Mouse (Mus musculus): ENCODE measurements around the gene 4930523C07Rik. TPM values are rescaled to one million over a fixed set of nuclear protein-coding genes. Genes with fewer than 3 reads are reported as not detected.

Gene 4930523C07Rik
- polyA plus RNA-seq, 1 experiment from 2014 or later, result 23.8 TPM

DNA sequence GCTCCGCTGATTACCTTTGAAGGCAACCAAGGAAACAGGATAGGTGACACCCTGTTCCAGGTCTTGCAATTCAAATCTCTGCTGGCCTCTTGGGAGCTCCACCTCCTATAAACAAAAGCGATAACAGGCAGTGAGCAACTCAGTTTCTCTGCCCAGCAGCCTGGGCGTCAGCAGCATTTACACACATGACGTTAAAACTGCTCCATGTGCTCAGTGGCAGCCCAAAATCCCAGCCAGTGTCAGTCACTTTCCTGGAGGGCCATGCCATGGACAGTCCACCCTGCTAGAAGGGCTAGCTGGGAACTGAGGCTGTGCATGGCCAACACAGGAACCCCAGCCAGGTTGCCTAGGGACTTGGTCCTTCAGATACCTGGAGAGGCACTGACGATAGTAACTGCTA lies 61.2 kb downstream of the 4930523C07Rik start:
- H3K9me3 ChIP-seq (replicated peaks; ENCODE audit: control insufficient read depth, low read length), result no peaks in the 10 kb centered on the region
- H3K27me3 ChIP-seq (ENCODE audit: control insufficient read depth, insufficient read depth, low read depth, low read length), result no peaks in the 10 kb centered on the region
- no peaks in the 10 kb centered on the region for H3K4me1 ChIP-seq (ENCODE audit: control insufficient read depth, low read depth, low read length)
- no peak overlapping the region for H3K4me2 ChIP-seq (ENCODE audit: low read depth, low read length)
- 64% methylated on average over 5 of the region's 5 CpGs for WGBS (ENCODE audit: insufficient replicate concordance)
- H3K36me3 ChIP-seq (ENCODE audit: control insufficient read depth, insufficient read depth), result no peaks in the 10 kb centered on the region
- no peak for ATAC-seq (ENCODE audit: low read depth)
- H3K9ac ChIP-seq (ENCODE audit: low read depth, low read length), result no peak overlapping the region
- no peak overlapping the region for H3K27ac ChIP-seq (ENCODE audit: low read length)
- no peak overlapping the region for H3K4me3 ChIP-seq (ENCODE audit: low read depth, low read length)

DNA sequence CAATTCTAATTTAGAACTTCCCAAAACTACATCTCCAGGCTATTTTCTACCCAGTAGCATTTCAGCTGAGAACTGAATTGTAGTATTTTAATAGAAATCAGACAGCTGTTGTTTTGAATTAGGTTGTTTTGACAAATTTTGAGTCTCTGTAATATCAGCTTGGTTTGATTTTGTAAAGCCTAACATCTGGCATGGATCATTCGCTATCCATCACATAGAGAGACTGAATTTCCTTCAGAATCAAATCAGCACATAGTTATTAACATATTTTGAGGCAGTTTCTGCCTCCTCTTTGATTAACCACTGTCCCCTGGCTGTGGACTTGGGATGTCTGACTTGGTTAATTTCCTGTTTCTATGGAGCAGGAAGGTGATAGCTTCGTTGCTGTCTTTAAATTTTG lies 64.4 kb downstream of the 4930523C07Rik start:
- Histone ChIP-seq H3K4me3 (ENCODE audit: low read depth, low read length) (no peak overlapping the region), H3K36me3 (ENCODE audit: control insufficient read depth, insufficient read depth) (no peaks in the 10 kb centered on the region), H3K27me3 (ENCODE audit: control insufficient read depth, insufficient read depth, low read depth, low read length) (no peaks in the 10 kb centered on the region), H3K9ac (ENCODE audit: low read depth, low read length) (no peak overlapping the region), H3K4me2 (ENCODE audit: low read depth, low read length) (no peak overlapping the region), H3K4me1 (ENCODE audit: control insufficient read depth, low read depth, low read length) (no peaks in the 10 kb centered on the region), H3K27ac (ENCODE audit: low read length) (no peak overlapping the region), H3K9me3 (replicated peaks; ENCODE audit: control insufficient read depth, low read length) (no peaks in the 10 kb centered on the region)
- WGBS (ENCODE audit: insufficient replicate concordance), result 33% methylated on average over 2 of the region's 2 CpGs
- no peak for ATAC-seq (ENCODE audit: low read depth)

DNA sequence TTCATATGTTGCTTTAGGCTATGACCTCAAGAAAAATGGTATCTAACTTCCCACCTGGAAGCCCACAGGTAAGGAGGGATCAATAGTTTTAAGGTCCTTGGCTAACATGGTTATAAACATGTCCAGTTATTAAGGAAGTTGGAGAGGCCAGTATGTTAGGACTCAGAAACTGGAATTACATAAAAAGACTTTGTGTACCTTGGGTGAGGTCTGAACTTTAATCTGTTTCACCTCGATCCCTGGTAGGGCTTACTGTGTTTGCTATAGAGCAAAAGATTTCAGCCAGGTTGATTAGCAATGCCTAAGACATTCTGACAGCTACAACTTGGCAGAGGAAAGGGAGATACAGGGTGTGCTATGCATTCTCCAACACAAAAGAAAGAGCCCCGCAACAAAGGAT lies 79.8 kb downstream of the 4930523C07Rik start:
- no peak for ATAC-seq (ENCODE audit: low read depth)
- Histone ChIP-seq H3K27me3 (ENCODE audit: control insufficient read depth, insufficient read depth, low read depth, low read length) (no peaks in the 10 kb centered on the region), H3K9ac (ENCODE audit: low read depth, low read length) (no peak overlapping the region), H3K4me2 (ENCODE audit: low read depth, low read length) (no peak overlapping the region), H3K4me1 (ENCODE audit: control insufficient read depth, low read depth, low read length) (no peaks in the 10 kb centered on the region), H3K27ac (ENCODE audit: low read length) (no peak overlapping the region), H3K36me3 (ENCODE audit: control insufficient read depth, insufficient read depth) (no peaks in the 10 kb centered on the region), H3K9me3 (replicated peaks; ENCODE audit: control insufficient read depth, low read length) (no peaks in the 10 kb centered on the region), H3K4me3 (ENCODE audit: low read depth, low read length) (no peak overlapping the region)
- 68% methylated on average over 2 of the region's 2 CpGs for WGBS (ENCODE audit: insufficient replicate concordance)

Other genes with a start within 250 kb of the 4930523C07Rik start
- gene Tnn, start 109.2 kb downstream of the 4930523C07Rik start, polyA plus RNA-seq (2015; fragmentation: Nextera tagmentation; extraction: Ambion mirVana), result 0.05 TPM in 1 of 2 replicates, not detected in the other
- gene Mrps14, start 150.8 kb downstream of the 4930523C07Rik start, polyA plus RNA-seq (2015; fragmentation: Nextera tagmentation; extraction: Ambion mirVana), result 152 and 164 TPM in 2 replicates
- 87.0 and 94.7 TPM in 2 replicates for gene Cacybp, start 168.5 kb downstream of the 4930523C07Rik start, polyA plus RNA-seq (2015; fragmentation: Nextera tagmentation; extraction: Ambion mirVana)